In the genomic region with DNA sequence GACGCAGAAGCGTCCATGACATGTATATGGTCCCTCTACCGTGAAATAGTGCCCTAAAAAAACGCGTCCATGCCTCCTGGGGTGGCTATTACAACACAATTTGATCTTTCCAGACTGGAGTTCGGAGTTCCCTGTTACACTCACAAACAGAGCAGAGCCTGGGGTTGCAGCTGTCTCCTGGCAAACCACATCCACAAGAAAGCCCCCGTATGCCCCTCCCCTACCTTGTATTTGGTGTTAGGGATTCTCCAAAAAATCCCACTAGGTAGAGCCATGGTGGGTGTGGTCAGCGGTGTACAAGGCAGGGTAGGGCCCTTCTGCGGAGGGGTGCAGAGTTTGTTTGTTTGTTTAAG, we compare ENCODE assay signal across 8 mouse cellular contexts.
DNase-seq lines count a peak whose midpoint lies in the region; ATAC-seq and TF ChIP-seq lines count a peak whose summit lies in the region.
"Had no signal": no experiment of that assay in that cellular context is flagged by ENCODE, and none has a peak within 500 bp of the region (broad histone marks: within the 10 kb centered on the region; RNA-seq: fewer than 3 reads in every experiment).

No protein-coding gene starts in this region.

- TF ChIP-seq CTCF in layer of hippocampus, adult 2 months (conservative IDR thresholded peaks at IDR 0.05), result no peak

- H3K27me3 ChIP-seq in hindbrain, embryonic 12.5 days, result 0 out of 2 replicates have a peak, but pooled peaks cover 3% of the 10 kb centered on the region
- peaks cover 5% of the 10 kb centered on the region; the same call in 1 of the 2 replicates for H3K27me3 ChIP-seq in liver, embryonic 16.5 days (ENCODE audit: control insufficient read depth, insufficient read depth, low read depth, low read length)

- H3K36me3 ChIP-seq in hindbrain, embryonic 12.5 days, result no peaks in the 10 kb centered on the region
- H3K36me3 ChIP-seq in liver, embryonic 16.5 days (ENCODE audit: control insufficient read depth, insufficient read depth), result no peaks in the 10 kb centered on the region

- peak overlapping the region; percentile 46 for H3K4me2 ChIP-seq in hindbrain, embryonic 12.5 days (replicated peaks)
- peak overlapping the region; percentile 4; the same call in 1 of the 2 replicates for H3K4me2 ChIP-seq in liver, embryonic 16.5 days (ENCODE audit: low read depth, low read length)

- no peak overlapping the region for H3K27ac ChIP-seq in hindbrain, embryonic 12.5 days
- H3K27ac ChIP-seq in liver, embryonic 16.5 days (ENCODE audit: low read length), result no peak overlapping the region
- no peak overlapping the region for H3K27ac ChIP-seq in layer of hippocampus, adult 2 months

- no peak overlapping the region for H3K9ac ChIP-seq in hindbrain, embryonic 12.5 days
- H3K9ac ChIP-seq in liver, embryonic 16.5 days (ENCODE audit: low read depth, low read length), result no peak overlapping the region

- H3K9me3 ChIP-seq in hindbrain, embryonic 12.5 days (replicated peaks), result no peaks in the 10 kb centered on the region
- no peaks in the 10 kb centered on the region for H3K9me3 ChIP-seq in liver, embryonic 16.5 days (replicated peaks; ENCODE audit: control insufficient read depth, low read length)

- WGBS in hindbrain, embryonic 12.5 days, result 11% methylated on average over 9 of the region's 9 CpGs
- WGBS in liver, embryonic 16.5 days (ENCODE audit: insufficient replicate concordance), result 14% methylated on average over 9 of the region's 9 CpGs

- ATAC-seq in hindbrain, embryonic 12.5 days (ENCODE audit: low FRiP score), result no peak; the same call in 1 of the 2 replicates
- ATAC-seq in liver, embryonic 16.5 days (ENCODE audit: low read depth), result no peak

- peaks cover 14% of the 10 kb centered on the region for H3K4me1 ChIP-seq in hindbrain, embryonic 12.5 days
- no peaks in the 10 kb centered on the region for H3K4me1 ChIP-seq in liver, embryonic 16.5 days (ENCODE audit: control insufficient read depth, low read depth, low read length)

- H3K4me3 ChIP-seq in hindbrain, embryonic 12.5 days, result no peak overlapping the region
- H3K4me3 ChIP-seq in liver, embryonic 16.5 days (ENCODE audit: low read depth, low read length), result no peak overlapping the region
- H3K4me3 ChIP-seq in layer of hippocampus, adult 2 months, result no peak overlapping the region

- DNase-seq in retina, embryonic 14.5 days (ENCODE audit: low spot score), result peak; percentile 15
- DNase-seq in retina, postnatal 1 day, result no peak
- no peak for DNase-seq in ovary, postnatal 10 days (ENCODE audit: low spot score)
- no peak for DNase-seq in layer of hippocampus, adult 2 months (ENCODE audit: low spot score in 2 of 2)
- DNase-seq in thymus, postnatal 25 days, result no peak
- DNase-seq: cerebellum, adult 9-10 months had no signal
